Mouse (Mus musculus): ENCODE results near the gene Apoc1. TPM values are rescaled to one million over a fixed set of nuclear protein-coding genes. Genes with fewer than 3 reads are reported as not detected.

Gene Apoc1
- 1,269 and 1,513 TPM in 2 replicates for total RNA-seq (2021)
- long read RNA-seq, transcript Apoc1-201 (4 exons, 432 nt) = major isoform, 858 of 998 reads
- long read RNA-seq, transcript Apoc1-202 (3 exons, 532 nt) = minor isoform, 47 of 998 reads
- long read RNA-seq, partial matches to known transcripts = 73 of 998 reads
- long read RNA-seq, other reads (novel, unspliced or antisense) = 18 of 998 reads

GRCm38 (mm10) chr7:19691873-19692865 lies at the start of gene Apoc1:
Gene Apoc1, minus strand, starts transcription at chr7:19692660.
- DNase-seq = peak; percentile 39

DNA sequence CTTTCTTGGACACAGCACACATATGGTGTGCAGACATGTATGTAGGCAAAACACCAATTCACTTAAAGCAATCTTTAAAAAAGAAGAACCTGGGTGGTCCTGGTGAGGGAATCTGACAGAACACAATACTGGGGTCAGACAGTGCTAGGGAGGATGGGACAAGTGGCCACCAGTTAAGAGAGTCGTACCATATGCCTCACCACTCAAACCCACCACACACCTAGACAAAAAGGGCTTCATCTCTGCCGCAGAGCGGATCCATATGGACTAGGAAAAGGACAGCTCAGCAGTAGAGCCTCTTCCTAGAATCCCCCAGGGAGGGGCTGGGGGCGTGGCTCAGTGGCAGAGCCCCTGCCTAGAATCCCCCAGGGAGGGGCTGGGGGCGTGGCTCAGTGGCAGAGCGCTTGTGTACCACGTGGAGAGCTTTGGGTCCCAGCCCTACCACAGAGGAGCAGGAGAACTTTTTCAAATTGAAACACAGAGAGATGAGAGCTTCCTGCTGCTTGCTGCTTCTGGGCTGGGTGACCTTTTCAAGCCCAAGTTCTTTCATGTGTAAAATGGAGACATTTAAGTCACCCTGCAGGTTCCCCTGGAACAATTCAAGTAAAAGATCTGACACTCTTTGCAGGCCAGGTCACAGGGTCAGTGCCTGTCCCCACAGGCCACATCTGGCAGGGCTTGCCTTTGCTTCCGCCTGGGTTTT lies 49.0 kb upstream of the Apoc1 start:
- DNase-seq = peak; percentile 32

DNA sequence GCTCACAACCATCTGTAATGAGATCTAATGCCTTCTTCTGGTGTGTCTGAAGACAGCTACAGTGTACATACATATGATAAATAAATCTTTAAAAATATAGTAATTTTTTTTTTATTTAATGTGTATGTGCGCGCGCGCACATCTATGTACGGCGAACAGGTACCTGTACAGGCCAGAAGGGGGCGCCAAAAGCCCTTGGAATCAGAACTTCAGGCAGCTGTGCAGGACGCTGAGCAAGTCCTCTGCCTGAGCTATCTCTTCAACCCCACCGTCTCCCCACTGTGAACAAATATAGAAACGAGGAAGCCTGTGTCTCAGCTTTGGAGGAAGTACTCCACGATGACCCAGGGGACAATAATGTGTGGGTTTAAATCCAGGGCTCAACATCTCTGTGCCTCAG lies 47.8 kb upstream of the Apoc1 start:
- DNase-seq = peak; percentile 40

DNA sequence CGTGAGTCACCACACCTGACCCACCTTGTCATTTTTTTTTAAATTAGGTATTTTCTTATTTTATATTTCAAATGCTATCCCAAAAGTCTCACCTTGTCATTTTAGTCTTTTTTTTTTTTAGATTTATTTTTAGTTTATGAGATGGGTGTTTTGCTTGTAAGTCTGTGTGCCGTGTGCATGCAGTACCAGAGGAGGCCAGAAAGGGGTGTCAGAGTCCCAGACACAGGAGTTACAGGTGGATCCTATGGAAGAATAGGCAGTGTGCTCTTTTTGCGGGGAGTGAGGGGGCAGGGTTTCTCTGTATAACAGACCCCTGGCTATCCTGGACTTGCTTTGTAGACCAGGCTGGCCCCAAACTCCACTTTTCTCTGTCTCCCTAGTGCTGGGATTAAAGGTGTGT lies 46.3 kb upstream of the Apoc1 start:
- no peak for DNase-seq

DNA sequence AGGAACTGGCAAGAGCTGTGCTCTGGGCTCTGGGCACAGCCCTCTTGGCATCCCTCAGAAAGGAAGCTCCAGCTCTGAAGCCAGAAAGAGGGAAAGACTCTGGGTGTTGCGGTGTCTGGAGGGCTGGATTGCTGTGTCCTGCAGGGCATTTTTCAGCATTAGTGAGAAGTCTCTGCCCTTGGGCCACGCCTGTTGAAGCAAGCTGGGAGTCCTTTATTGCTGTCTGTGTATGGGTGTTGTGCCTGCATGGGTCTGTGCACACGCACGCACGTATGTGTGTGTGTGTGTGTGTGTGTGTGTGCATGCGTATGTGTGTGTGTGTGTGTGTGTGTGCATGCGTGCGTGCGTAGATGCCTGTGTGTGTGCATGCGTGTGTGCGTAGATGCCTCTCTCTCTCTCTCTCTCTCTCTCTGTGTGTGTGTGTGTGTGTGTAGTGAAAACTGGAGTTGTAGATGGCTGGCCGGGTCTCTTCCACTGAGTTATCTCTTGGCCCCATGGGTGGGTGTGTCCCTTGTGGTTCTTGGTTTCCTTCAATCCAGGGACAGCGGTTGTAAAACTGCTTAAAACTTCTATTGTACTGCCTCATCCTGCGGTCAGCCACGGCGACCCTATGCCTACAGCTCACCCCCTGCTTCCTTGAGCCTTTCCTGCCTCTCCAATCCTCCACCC lies 44.1 kb upstream of the Apoc1 start:
- DNase-seq = no peak

DNA sequence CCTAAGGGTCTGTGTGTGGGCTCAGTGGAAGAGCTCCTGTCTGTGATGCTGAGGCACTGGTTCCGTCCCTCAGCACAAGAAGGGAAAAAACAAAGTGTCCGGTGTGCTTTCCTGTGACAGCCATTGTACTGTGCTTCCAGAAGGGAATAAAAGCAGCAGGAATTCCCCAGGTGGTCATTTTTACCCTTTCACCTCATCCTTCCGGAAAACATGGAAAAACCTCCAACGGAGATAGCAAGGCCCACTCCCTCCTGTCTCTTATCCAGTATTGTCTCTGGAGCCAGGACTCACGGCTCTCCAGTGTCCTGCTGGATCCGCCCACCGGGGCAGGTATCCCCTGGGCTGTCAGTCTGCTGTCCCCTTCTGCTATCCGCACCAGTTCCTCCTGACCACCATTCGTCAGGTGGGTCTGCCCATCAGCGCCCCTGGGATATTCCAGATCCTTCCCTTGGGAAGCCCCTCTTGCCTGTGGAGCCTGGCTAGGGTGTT lies 41.8 kb upstream of the Apoc1 start:
- no peak for DNase-seq

DNA sequence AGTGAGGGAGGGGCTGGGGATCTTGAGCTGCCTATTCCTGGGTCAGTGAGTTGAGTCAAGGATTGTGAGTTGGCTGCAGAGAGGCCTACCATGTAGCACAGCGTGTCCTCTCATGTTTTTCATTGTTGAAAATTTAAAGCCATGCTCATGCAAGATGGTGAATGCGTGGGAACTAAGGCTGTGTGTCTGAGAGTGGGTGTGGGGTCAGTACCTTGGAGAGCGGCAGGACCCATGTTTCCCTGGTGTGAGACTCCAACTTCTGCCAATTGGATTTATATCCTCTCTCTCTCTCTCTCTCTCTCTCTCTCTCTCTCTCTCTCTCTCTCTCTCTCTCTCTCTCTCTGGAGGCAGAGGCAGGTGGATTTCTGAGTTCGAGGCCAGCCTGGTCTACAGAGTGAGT lies 34.1 kb upstream of the Apoc1 start:
- DNase-seq = no peak

DNA sequence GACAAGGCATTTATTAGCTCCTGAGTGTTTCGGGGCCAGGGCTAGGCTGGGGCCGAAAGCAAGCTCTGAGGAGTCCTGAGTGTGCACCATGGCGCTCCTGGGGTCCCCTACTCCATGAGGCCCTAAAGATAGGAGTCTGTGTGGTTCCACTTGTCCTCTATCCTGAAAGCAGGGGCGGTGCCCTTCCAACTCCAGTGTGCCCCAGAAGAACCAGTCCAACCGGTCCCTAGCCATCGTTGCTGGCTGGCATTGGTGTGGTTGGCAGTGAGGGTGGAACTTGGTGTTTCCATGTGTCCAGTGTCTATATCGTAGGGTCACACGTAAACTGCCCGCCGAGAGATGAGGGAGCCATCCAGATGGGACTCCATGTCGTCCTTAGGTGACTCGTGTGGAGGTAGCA lies 31.7 kb upstream of the Apoc1 start:
- no peak for DNase-seq

- DNase-seq = peak; percentile 52
These were observed 30.3 kb upstream of the Apoc1 start for GRCm38 (mm10) chr7:19722754-19723195.

DNA sequence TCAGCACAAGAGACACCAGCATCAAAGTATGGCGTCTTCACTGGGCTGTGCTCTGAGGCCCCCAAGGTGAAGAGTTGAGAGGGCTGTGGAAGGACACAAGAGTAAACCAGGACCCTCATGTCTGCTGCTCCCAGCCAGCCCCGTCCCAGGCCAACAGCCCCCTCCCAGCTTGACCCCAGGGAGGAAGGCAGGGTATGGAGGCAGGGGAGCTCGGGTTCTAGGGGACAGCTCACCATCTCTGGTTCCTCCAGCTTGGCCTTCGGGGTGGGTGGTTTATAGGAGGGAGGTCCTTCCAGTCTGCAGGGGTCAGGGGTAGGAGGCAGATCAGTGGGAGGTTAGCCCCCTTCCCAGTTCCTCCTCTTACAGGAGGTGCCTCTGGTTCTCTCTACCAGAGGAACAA lies 26.7 kb upstream of the Apoc1 start:
- DNase-seq = no peak

DNA sequence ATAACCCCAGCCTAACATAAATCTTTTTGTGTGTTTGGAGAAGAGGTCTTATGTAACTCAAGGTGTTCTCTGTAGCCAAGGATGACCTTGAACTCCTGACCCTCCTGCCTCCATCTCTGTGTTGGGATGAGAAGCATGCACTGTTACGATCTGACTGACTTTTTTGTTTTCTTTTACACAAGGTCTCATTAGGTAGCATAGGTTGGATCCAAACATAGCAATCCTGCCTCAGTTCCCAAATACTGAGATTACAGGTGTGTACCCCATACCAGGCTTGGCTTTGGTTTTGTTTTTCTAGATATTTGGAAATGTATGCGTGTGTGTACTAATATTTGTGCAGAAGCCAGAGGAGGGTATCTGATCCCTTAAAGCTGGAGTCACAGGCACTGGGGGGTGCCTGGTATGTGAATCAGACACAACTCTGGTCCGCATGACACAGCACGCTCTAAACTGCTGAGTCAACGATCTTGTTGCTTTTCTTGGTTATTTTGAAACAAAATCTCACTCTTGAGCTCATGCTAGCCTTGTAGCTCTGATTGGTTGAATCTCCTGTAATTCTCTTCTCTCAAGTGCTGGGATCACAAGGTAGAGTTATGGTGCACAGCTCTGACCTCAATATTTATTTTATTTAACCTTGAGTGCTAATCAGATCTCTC lies 26.0 kb upstream of the Apoc1 start:
- DNase-seq = peak; percentile 42

- DNase-seq = no peak
These were observed 24.9 kb upstream of the Apoc1 start for GRCm38 (mm10) chr7:19717346-19717745.

GRCm38 (mm10) chr7:19716822-19717221 lies 24.4 kb upstream of the Apoc1 start:
- DNase-seq = no peak

GRCm38 (mm10) chr7:19716055-19716682 lies 23.7 kb upstream of the Apoc1 start:
- no peak for DNase-seq

DNA sequence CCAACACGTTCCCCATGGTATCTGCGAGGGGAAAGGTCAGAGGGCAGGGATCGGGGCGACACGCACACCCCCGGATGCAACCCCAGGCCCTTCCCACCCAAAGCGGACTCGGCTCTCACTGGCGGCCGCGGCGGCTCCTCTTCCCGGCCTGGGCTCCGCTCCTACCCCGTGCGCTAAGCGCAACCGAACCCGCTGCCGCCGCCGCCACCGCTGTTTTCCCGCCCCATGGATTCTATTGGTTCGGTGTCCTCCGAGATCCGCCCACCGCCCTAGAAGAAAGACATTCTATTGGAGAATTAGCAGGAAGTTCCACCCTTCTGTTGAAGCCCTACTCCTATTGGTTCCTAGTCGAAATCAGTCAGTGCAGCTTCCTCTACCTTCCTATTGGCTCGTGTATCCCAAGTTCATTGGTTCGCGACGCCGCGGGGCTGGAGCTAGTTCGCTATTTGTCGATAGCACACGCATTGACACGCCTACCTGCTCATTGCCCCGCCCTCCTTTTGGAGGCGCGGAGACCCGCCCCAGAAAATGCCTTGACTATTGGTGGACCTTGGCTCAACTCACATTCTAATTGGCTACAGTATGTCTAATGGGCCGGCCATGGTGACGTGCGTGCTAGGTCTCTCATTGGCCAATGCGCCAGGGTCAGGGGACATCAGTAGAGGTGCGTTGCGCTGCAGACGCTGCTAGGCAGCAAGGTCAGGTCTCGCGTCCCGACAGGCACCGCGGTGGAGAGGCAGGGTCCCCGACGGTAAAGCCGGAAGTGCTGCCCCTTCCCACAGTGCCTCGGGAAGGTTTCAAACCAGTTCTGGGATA lies 23.0 kb upstream of the Apoc1 start, which contains the start of gene Tomm40:
TSS of gene Tomm40 (minus strand) at position 200 of the 816 bp plus-strand sequence.
- peak; percentile 96 for DNase-seq

DNA sequence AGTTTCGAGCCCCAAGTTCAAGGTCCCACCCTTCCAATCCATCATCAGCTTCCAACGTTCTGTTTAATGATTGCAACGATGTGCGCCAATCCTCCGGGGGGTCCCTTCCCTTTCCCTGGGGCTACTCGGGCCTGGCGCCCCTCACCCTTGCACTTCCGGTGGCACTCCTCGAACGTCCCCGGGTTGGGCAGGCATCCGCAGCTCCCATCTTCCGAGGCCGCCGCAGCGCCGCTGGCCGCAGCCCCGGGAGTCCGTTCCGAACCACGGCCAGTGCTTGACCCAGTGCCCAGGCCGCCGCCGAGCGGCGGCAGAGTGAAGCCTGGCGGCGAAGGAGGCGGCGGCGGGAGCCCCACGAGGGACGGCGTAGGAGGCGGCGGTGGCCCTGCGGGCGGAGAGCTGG lies 22.4 kb upstream of the Apoc1 start:
- DNase-seq = no peak

- no peak for DNase-seq
These were observed 21.1 kb upstream of the Apoc1 start for GRCm38 (mm10) chr7:19713598-19713997.

DNA sequence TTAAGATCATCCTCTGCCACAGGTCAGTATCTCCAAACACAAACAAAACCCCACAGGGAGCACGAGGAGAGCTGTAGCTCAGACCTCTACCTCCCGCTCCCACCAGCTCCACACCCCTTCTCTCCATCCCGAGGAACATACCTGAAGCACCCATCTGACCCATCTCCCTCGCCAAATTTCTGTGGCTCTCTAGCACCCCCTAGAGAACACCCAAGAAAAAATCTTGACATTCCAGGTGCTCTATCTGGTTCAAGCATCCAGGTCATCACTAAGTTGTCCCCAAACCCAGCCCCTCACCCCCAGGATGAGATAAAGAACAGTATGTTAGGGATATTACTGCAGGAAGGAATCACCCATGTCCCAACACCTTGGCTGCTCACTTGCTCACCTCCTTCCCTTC lies 20.7 kb upstream of the Apoc1 start:
- DNase-seq = no peak

DNA sequence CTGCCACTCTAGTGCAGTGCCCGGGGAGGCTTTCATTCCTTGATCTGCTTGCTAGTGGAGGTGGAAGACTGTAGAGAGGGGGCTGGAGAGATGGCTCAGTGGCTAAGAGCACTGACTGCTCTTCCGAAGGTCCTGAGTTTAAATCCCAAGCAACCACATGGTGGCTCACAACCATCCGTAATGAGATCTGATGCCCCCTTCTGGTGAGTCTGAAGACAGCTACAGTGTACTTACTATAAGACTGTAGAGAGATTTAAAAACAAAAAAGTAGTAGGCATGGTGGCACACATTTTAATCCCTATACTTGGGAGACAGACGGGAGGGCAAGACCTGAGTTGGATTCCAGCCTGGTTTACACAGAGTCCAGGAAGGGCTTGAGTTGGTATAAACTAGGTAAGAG lies 20.0 kb upstream of the Apoc1 start:
- DNase-seq = no peak

- DNase-seq = no peak
These were observed 18.2 kb upstream of the Apoc1 start for GRCm38 (mm10) chr7:19710650-19711049.
